Mouse (Mus musculus) heart, adult 11 months (tissue): ENCODE measurements around the gene Mrps16.

Source experiments
- DNase-seq: peaks from one replicate; pipeline ENCODE4 v3.0.0; 2022

The Mrps16 gene

DNA sequence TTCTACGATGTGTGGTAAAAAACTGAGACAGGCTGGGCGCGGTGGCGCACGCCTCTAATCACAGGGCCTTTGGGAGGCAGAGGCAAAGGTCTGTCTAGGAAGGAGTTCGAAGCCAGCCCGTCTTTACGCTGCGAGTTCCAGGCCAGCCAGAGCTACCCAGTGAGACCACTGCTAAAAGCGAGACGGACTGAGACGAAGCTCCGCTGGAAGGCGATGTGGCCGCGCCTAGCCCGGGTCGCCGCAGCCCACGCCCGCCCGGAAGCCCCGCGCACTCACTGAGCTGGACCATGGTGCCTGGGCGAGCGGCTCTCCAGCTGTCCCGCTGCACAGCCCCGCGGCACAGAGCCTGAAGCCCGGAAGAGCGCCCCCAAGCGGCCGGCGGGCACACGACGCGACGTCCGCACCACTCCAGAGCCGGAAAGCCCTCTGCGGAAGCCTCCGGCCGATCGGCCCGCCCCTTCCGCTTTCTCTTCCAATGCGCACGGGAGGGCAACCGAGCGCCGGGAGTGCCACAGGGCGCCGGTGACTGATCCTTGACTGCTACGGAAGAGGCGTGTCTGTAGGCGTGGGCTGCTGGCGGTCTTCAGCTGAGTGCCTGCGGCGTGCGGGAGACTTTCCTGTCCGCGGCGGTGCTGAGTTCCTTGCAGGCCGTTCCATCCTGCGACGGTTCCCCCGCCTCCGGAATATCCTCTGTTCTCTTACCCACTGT, at the start of gene Mrps16:
Gene Mrps16 (minus strand): TSS at position 430 of the 709 bp plus-strand sequence.
- DNase-seq, result peak; percentile 100

DNA sequence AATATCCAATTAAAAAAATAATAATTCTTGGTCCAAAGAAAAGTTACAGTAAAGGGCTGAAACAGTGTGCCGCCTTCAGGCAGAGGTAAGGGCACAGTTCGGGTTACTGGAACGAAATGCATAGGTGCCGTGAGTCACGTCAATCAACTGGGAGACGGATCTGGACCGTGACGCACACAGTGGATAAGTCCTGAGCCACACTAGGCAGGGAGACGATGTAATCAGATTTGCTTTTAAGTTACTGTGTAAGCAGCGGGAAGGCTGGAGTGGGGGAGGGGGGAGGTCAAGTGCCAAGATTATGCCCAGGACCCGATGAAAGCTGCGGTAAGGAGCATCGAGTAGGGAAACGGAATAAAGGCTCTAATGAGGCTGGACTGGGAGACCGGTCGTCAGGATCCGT, 48.8 kb upstream of the Mrps16 start:
- DNase-seq, result no peak

DNA sequence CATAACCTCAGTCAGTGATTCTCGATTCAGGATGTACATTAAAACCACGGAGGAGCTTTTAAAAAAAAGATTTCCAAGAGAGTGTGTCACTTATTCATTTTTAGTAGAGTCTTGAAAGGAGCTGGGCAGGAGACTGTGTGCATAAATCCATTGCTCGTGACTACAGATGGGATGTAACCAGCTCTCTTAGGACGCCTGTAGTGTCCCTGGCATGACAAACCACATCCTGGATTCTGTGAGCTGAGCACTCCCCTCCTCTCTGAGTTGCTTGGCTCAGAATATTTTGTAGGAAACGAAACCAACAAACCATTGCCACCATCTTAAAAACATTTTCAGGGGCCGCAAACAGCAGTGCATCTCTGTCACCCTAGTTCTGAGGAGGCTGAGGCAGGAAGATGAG, 43.5 kb upstream of the Mrps16 start:
- DNase-seq, result no peak

DNA sequence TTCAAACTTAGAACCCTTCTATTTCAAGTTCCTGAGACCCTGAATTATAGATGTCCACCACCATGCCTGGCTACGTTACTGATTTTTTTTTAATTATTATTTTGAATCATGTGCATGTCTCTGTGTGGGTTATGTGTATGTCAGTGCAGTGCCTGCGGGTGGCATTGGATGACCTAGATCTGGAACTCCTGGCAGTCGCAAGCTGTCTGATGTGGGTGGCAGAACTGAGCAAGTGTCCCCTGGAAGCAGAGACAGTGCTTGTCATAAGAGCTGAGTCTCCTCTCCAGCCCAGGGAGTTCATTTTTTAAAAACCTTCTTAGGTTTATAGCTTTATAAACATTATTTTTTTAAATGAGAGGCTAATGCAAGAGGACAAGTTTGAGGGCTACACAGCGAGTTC, 39.0 kb upstream of the Mrps16 start:
- DNase-seq, result no peak

DNA sequence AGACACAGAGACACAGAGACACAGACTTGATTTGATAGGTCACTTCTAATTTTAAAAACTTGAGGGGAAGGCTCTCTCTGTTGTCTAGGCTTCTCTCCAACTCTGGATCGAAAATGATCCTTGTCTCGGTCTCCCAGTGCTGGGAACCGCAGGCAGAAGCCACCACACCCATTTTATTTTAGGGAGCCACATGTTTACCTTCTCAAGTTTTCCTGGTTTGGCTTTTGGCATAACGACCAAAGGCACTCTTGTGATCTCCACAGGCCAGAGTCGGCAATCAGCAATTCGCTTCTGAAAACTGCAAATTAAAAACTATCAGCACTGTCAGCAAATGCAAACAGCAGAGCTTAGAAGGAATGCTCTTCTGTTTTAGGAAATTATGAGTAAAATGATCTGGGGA, 38.3 kb upstream of the Mrps16 start:
- no peak for DNase-seq

DNA sequence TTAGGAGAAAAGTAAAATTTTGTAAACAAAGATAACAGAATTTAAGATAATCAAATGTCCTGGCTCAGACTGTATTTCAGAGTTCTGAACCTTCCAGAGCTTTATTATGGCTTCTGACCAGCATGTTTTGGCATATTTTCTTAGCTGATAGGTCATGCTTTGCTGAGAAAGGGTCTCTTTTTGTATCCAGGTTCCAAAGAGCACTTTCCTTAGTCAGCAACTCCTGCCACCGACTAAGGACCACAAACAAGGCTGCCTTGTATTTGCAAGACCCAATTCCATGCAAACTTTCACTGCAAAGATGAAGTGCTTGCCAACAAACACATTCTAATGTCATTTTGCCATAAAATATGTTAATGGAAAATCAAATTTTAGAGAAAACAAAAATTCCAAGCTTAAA, 36.4 kb upstream of the Mrps16 start:
- no peak for DNase-seq

DNA sequence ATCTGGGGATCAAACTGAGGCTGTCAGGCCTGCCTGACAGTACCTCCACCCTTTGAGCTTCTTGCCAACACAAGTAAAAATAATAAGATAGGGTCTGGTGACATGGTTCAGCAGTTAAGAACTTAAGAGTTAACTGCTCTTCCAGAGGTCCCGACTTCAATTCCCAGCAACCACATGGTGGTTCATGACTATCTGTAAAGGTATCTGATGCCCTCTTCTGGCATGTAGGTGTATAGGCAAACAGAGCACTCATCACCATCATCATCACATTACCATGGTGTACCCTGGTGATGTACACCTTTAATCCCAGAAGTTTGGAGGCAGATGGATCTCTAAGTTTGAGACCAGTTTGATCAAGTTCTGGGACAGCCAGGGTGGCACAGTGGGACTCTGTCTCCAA, 35.2 kb upstream of the Mrps16 start:
- DNase-seq, result no peak

DNA sequence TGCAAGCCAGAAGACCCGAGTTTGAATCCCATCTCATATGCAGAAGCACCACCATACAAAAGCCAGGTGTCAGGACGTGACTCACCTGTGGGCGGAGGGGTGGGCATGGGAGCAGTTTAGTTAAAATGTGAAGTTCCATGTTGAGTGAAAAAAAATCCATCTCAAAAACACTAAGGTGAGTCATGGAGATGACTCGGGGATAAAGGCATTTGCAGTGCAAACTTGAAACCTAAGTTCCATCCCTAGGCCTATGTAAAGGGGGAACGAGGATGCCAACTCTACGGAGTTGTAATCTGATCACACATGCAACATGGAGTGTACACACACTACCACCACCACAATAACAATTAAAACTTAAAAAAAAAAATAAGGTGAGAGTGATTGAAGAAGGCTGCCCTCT, 29.6 kb upstream of the Mrps16 start:
- DNase-seq, result no peak

DNA sequence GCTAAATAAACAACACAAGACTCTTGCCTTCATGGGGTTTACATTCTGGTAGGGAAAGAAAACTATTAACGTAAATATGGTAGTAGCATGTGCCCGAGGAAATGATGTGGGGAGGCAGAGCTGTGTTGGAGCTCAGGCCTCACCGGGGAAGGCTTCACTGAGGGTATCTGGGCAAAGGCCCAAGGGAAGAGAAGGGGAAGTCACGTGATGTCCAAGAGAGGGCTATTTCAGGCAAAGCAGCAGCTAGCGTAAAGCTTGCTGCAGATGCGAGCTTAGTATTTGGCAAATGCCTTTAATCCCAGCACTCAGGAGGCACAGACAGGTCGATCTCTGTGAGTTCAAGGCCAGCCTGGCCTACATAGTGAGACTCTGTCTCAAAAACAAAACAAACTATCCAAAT, 28.8 kb upstream of the Mrps16 start:
- DNase-seq, result no peak

DNA sequence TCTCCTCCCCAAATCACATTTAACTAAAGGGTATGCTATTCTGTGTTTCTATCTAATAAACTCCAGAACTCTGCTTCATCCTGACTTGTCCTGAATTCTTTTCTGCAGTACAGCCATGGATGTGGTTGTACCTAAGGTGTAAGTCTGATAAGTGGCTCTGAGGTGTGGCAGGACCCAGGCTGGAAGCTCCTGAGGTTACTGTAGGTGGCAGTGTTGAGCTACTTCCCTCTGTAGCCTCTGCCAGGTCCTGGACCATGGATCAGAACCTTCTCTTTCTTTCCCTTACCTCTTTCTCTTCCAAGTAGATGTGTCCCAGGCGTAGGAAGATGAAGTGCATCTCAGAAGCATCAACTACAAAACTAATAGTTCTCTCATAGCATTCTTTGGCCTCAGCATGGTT, 6.6 kb upstream of the Mrps16 start:
- DNase-seq, result peak; percentile 89

DNA sequence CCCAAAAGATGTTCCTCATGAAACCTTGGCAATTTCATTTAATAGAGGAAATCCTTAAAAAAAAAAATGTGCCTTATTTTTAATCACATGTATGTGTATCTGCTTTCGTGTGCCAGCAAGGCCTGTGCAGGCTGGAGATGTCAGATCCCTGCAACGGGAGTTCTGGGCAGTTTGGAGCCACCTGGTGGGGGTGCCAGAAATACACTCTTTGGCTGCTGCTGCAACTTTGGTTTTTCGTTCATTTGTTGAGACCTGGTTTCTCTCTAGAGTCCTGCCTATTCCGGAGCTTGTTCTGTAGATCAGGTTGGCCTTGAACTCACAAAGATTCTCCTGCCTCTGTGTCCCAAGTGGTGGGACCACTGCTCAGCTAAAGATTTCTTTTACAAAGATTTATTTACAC, 5.4 kb upstream of the Mrps16 start:
- peak; percentile 76 for DNase-seq

DNA sequence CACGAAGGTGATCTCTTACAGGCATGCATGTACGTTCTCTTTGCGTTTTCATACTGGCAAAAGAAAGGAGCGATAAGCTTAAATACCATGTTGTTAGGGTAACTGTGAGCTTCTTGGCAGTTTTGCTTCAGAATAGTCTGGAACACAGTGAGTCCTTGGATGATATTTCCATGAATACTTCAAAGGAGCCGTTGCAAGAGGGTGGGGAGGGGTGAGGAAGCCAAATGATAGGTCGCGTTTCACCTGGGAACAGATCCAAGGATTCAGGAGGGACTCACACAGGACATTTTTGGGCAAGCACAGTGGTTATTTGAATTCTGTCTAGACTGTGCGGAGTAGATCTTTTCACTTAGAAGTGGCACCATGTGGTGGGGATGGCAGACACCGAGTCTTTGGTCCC, 3.8 kb upstream of the Mrps16 start:
- DNase-seq, result no peak

DNA sequence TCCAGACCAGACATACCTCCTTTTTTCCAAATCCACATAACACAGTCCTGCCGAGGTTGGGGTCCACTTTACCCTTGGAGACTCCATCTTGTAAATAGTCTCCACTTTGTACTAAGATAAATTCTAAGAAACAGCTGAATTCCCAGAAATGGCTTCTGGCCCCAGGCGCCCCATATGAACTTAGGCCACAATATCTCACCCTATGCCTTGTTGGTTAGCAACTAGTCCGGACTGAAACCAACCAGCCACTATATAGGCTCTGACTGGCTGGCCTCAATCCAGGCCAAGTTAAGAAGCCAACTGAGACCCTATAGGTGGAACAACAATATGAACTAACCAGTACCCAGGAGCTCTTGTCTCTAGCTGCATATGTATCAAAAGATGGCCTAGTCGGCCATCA, 1.1 kb downstream of the Mrps16 start:
- peak; percentile 91 for DNase-seq

DNA sequence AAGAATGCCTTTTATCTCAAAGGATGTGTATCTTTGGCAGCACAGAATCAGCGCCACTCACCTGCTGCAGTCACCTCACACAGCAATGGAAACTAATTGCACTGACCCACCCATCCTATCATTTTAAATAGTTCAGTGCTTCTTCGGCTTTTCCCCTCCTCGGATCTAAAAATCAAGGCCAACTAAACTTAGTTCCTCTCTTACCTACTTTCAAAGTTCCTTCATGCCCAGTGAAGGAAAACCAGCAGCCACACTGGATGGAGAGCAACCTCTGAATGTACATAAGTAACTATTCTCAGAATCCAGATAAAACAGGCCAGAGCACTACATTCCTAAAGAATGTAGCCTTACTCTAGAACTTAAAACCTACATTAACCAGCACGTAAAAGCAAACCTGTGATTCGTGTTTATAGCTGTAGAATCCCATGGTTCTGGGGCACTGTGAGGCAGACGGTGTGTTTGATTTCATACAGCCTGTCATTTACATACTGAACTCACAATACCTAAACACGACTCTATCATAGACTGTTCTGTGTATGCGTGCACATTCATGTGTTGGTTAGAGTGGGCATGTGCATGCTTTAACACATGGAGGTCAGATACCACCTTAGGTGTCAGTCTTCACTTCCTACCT, 3.9 kb downstream of the Mrps16 start:
- no peak for DNase-seq

DNA sequence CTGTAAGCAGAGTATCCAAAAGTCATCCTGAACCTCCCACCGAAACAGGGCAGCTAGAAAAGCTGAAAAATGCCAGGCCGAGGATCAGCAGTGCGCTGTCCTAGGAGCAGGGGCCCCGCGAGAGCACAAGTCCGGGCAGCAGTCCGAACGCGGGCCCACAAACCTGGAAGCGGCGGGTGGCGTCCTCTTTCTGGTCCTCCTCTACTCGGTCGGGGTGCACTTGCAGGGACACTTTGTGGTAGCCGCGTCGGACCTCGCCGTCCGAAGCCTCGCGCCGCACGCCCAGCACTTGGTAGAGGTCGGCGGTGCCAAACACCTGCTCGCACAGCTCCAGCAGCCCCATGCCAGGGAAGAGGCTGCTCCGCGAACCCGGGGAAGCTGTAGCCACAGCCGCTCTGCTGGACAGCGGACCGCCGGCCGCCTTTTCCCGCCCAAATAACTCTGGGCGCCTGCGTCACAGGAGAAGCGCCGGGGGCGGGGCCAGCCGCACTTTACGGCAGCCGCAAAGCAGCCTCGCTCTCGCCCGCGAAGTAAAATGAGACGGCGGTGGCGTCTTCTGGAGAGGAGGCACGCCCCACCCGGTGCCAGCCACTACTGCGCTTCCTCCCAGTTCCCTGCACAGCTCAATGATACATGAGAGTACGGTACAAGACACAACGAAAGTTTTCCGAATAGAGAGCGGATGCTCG, 4.8 kb downstream of the Mrps16 start, which contains the start of gene Dnajc9:
Gene Dnajc9 (minus strand): TSS at position 470 of the 689 bp plus-strand sequence.
- DNase-seq, result peak; percentile 99

DNA sequence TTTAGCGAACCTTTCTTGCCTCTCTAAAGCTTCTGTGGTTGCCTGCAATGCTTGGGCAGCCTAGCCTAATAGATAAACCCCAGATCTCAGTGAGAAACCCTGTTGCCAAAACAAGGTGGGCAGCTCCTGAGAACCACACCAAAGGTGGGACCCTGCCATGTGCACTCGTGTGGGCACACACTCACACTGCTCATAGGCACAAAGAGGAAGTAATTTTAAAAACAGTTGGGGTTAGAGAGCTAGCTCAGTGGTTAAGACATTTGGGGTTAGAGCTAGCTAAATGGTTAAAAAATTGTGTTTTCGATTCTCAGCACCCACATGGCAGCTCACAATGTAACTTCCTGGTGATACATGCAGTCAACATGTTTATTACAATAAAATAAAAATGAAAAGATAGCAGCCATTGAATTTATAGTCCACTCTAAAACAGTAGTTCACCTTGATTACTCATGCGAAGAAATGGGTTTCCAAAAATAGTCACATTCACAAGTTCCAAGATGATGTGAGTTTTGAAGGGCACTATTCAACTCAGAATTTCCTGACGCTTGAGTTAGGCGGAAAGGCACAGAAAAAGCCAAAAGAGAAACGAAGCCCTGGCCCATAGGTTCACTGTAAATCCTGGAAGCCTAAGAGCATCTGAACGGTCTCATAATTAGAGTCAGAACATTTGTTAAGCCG, 13.5 kb downstream of the Mrps16 start:
- DNase-seq, result no peak

DNA sequence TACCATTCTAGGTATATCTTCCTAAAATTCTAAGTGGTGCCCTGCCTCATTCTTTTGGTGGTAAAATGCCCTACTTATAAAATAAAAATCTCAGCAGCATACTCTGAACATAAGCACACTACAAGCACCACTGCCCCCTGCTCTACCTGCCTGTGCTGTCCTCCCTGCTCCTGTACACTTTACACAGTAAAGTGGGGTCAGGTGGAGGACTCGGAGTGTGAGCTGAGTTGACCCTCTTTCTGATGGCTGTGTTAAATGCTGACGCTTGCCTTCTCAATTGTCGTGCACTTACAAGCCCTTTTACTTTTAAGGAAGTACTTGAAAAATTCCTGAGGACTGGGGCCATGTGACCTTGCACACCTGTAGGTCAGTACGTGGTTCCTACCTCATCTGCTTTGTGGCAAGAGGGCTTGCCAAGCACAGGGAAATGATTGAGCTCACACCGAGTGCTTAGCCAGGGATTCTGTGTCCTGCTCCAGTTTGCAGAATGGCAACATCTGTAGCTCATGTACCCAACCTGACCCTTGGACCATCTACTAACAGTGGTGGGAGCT, 14.3 kb downstream of the Mrps16 start:
- no peak for DNase-seq

DNA sequence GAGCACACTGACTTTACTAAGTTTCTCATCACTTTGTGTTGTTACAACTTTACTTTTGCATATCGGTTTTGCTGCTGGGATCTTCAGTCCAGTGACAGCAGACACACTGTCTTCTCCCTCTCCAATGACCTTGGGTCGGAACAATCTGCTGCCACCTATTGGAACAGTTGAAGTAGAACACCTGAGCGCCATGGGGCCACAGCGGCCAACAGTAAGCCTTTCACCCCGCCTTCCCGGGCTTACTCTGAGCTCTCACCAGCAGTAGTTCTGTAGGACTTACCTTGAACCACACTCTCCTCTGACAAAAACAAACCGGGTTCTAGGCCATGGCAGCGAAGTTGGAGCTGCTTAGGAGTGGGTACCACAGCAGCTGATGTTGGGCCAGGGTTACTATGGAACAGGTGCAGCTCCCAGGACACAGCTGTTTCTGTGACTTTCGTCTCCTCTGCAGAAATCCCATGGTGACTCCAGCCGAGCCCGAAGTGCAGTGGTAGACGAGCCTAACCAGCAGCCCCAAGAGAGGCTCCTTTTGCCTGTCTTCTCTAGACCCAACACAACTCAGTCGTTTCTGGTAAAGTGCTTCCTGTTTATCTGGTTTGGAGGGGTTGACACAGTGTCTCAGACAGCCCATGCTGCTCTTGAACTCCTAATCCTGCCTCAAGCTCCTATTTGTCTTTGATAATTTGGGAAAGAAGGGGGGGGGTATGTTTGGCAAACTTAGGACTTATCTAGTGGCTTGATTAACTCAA, 14.9 kb downstream of the Mrps16 start:
- no peak for DNase-seq

DNA sequence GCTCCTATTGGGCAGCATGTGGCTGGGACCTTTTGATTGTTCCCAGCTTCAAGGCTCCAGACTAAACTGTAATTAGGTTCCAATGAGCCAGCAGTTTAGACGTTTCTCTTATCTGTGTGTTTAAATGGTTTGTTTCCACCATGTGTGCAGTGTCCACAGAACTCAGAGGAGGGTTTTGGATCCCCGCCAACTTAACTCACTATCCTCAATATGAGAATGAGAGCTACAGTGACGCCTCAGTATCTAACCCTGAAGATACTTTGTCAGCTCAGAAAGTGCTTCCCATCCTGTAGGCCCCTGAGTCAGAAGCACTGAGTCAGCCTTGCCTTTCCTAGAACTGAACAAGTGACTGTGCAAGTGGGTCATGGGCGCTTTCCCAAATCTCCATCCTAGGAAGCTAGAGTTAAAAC, 16.3 kb downstream of the Mrps16 start:
- DNase-seq, result no peak

DNA sequence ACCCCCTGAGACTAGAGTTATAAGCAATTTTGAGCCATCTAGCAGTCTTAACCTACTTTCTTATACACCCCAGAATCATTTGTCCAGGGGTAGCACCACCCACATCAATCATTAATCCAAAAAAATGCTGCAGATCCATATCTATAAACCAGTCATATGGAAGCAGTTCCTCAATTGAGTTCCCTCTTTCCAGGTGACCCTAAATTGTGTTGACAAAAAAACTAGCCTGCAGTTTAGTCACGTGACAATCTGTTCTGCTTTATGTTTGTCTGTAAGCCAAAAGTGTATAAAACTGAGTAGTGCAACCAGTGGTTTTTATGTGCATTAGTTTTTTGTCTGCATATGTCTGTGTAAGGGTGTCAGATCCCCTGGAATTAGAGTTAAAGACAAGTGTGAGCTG, 21.6 kb downstream of the Mrps16 start:
- no peak for DNase-seq

DNA sequence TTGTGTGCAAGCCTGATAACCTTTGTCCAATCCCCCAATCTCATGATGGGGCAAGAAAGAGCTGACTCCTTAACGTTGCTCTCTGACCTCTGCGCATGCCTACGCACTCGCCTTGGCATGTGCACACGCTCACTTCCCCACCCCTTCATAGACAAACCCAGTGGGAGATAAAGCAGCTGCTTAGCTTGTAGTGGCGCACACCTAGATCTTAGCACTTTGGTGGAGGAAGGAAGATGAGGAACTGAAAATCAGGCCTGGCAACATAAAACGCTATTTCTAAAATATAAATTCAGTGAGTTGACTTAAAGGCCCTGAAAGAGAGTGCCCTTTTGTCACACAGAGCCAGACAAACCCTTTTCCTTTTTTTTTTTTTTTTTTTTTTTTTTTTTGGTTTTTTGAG, 22.6 kb downstream of the Mrps16 start:
- DNase-seq, result no peak

DNA sequence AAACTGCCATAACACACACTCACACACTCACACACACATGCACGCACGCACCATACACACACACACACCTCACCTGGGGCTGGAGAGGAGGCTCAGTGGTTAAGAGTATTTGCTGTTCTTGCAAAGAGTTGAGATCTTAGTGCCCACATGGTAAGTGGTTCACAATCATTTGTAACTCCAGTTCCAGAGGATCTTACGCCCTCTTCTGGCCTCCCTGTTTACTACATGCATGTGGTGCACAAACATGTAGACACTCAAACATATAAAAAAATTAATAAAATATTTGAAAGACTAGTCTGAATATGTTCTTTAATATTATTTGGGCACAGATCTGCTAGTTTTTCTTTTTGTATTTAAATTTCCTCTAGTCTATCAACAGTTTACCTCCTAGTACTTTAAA, 25.2 kb downstream of the Mrps16 start:
- DNase-seq, result peak; percentile 29

DNA sequence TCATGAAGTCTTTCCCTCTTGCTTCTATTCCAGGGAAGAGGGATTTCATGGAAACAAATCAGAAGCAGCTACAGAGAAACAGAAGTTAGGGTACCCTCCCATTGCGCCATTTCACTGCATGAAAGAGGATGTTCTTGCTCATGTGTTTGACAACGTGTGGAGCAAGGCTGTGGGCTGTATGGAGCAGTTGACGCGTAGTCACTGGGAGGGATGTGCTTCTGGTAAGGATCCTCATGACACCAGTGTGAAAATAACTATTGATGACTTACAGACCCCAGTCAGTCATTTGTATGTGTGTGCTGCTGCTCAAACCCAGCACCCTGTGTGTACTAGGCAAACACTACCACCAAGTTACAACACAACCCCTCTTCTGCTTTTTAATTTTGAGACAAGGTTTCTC, 30.2 kb downstream of the Mrps16 start:
- DNase-seq, result no peak
